Mouse (Mus musculus) gonadal fat pad, adult 2 months (tissue): ENCODE data around the gene Etl4. TPM values are rescaled to one million over a fixed set of nuclear protein-coding genes. Genes with fewer than 3 reads are reported as not detected.
A peak's percentile ranks its signal among the peaks of the same experiment; 100 is the strongest.

ENCODE experiments used
- DNase-seq: peaks from one replicate; pipeline ENCODE4 v3.0.0-alpha.2; 2012; ENCODE audit warnings: low read depth
- polyA plus RNA-seq: library from polyadenylated mRNA; depleted of rRNA; stranded (reverse); fragments of >200 nt; gene quantifications from 2 replicates; pipeline ENCODE4 v1.2.3, GENCODE M21; 2012

Etl4 gene
- polyA plus RNA-seq, 1 experiment, result 25.9 TPM

GRCm38 (mm10) chr2:20568456-20568855 lies 658.9 kb downstream of the Etl4 start:
- no peak for DNase-seq

GRCm38 (mm10) chr2:20571940-20572339 lies 662.4 kb downstream of the Etl4 start:
- no peak for DNase-seq

GRCm38 (mm10) chr2:20580331-20580730 lies 670.8 kb downstream of the Etl4 start:
- DNase-seq, result no peak

- DNase-seq, result no peak
Observed at GRCm38 (mm10) chr2:20583032-20583431, 673.5 kb downstream of the Etl4 start.

- DNase-seq, result no peak
Observed at GRCm38 (mm10) chr2:20583562-20584153, 674.1 kb downstream of the Etl4 start.

GRCm38 (mm10) chr2:20587913-20588312 lies 678.3 kb downstream of the Etl4 start:
- no peak for DNase-seq

GRCm38 (mm10) chr2:20588631-20589030 lies 679.1 kb downstream of the Etl4 start:
- no peak for DNase-seq

- no peak for DNase-seq
Observed at GRCm38 (mm10) chr2:20594129-20594528, 684.5 kb downstream of the Etl4 start.

GRCm38 (mm10) chr2:20595000-20595399 lies 685.4 kb downstream of the Etl4 start:
- DNase-seq, result no peak

- DNase-seq, result no peak
Observed at GRCm38 (mm10) chr2:20596558-20596957, 687.0 kb downstream of the Etl4 start.

GRCm38 (mm10) chr2:20597193-20597592 lies 687.6 kb downstream of the Etl4 start:
- DNase-seq, result no peak

GRCm38 (mm10) chr2:20602656-20603055 lies 693.1 kb downstream of the Etl4 start:
- no peak for DNase-seq

GRCm38 (mm10) chr2:20603536-20603935 lies 694.0 kb downstream of the Etl4 start:
- DNase-seq, result no peak

GRCm38 (mm10) chr2:20603991-20604390 lies 694.4 kb downstream of the Etl4 start:
- no peak for DNase-seq

- no peak for DNase-seq
Observed at GRCm38 (mm10) chr2:20609203-20609602, 699.6 kb downstream of the Etl4 start.

GRCm38 (mm10) chr2:20615948-20616347 lies 706.4 kb downstream of the Etl4 start:
- DNase-seq, result no peak

- no peak for DNase-seq
Observed at GRCm38 (mm10) chr2:20618396-20618795, 708.8 kb downstream of the Etl4 start.

- DNase-seq, result peak; percentile 77
Observed at GRCm38 (mm10) chr2:20619881-20620280, 710.3 kb downstream of the Etl4 start.

- DNase-seq, result no peak
Observed at GRCm38 (mm10) chr2:20629156-20629712, 719.7 kb downstream of the Etl4 start.

GRCm38 (mm10) chr2:20638604-20639003 lies 729.0 kb downstream of the Etl4 start:
- no peak for DNase-seq

- no peak for DNase-seq
Observed at GRCm38 (mm10) chr2:20639721-20640120, 730.1 kb downstream of the Etl4 start.

- DNase-seq, result no peak
Observed at GRCm38 (mm10) chr2:20642818-20643217, 733.2 kb downstream of the Etl4 start.

GRCm38 (mm10) chr2:20649817-20650216 lies 740.2 kb downstream of the Etl4 start:
- no peak for DNase-seq

- DNase-seq, result no peak
Observed at GRCm38 (mm10) chr2:20653116-20653515, 743.5 kb downstream of the Etl4 start.
